Mouse (Mus musculus): Measurements from ENCODE around the gene Pls1. TPM values are rescaled to one million over a fixed set of nuclear protein-coding genes. Genes with fewer than 3 reads are reported as not detected.

Gene Pls1
- polyA plus RNA-seq, 1 experiment from 2014 or later: 0.74 TPM

DNA sequence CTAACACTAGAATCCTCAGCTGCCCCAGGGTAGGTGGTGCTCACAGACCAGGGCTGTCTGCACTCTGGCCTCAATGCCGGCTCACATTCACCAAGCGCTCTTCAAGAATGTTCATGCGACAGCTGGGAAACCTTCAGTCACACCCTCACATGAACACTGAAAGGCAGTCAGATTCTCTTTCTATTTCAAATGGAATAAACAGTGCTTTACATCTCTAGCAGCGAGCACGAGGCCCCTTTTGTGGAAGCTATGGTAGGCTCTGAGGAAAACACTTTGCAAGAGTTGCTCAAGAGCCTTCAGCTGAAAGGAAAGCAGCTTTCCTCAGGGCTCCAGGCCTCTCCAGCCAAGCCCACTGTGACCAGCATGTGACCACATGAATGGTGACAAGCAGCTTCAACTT, 139.7 kb downstream of the Pls1 start:
- DNase-seq (ENCODE audit: low read depth, low spot score): no peak
- POLR2A ChIA-PET: no interaction called here
- ATAC-seq: no peak
- TF ChIP-seq CTCF (IDR thresholded peaks at IDR 0.05): no peak
- in situ Hi-C loops (cut with MboI; ENCODE audit: low pct_unique_long_range_greater_than_20kb): no loop called here
- H3K27me3 ChIP-seq: no peaks in the 10 kb centered on the region
- CTCF ChIA-PET: no interaction called here

DNA sequence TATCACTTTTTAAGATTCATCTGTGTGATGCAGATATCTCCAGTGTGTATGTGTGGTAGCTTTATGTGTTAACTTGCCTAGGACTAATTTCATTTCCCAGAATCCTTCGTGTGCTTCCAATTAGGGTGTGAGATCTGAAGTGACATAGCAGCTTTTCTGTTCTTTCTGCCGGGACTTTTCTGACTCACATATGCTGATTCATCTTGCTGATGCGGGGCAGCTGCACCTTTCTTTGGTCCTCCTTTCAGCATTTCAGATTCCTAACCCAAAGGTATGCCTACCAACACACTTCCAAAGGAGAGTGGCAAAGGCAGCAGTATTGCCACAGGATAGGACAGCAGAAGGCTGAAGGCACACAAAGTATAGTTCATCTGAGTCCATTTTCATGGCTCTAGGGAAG, 141.0 kb downstream of the Pls1 start:
- no peak for TF ChIP-seq CTCF (IDR thresholded peaks at IDR 0.05)
- ATAC-seq (no peak), DNase-seq (ENCODE audit: low read depth, low spot score) (no peak)
- H3K27me3 ChIP-seq: no peaks in the 10 kb centered on the region
- ChIA-PET CTCF (interaction anchor here (1.4 to 1.6 kb wide), 2 partner anchors 9 to 179 kb away, joined by 3 to 5 read pairs; no protein-coding TSS in a partner anchor), POLR2A (interaction anchor here (1.3 kb wide), 1 partner anchor 9 kb away, joined by 6 read pairs; no protein-coding TSS in a partner anchor)
- in situ Hi-C loops (cut with MboI; ENCODE audit: low pct_unique_long_range_greater_than_20kb): no loop called here

Other genes with a start within 250 kb of the Pls1 start
- gene Pcolce2, start 207.7 kb downstream of the Pls1 start, polyA plus RNA-seq (2021): 6.0 TPM
- gene Trpc1, start 94.9 kb downstream of the Pls1 start, polyA plus RNA-seq (2021): 7.0 TPM
- 9.0 TPM for gene Atr, start 12.3 kb upstream of the Pls1 start, polyA plus RNA-seq (2021)
- 15.3 TPM for gene Xrn1, start 109.4 kb upstream of the Pls1 start, polyA plus RNA-seq (2021)

Measured in Patski (cell line).